In genomic region chr5:130080051-130080681, GRCm38 (mm10) we compare ENCODE assay signal across 8 mouse cellular contexts. TPM values are rescaled to one million over a fixed set of nuclear protein-coding genes. Genes with fewer than 3 reads are reported as not detected.
DNase-seq lines count a peak whose midpoint lies in the region; ATAC-seq and TF ChIP-seq lines count a peak whose summit lies in the region.

No protein-coding gene starts in this region.

- peak overlapping the region; percentile 86 for H3K4me2 ChIP-seq in heart, postnatal 0 days (ENCODE audit: low read depth, low read length)
- H3K4me2 ChIP-seq in forebrain, embryonic 11.5 days (ENCODE audit: low read depth, low read length, severe bottlenecking): peak overlapping the region; percentile 79
- peak overlapping the region; percentile 98 for H3K4me2 ChIP-seq in liver, embryonic 13.5 days

- peaks cover 7% of the 10 kb centered on the region; the same call in 1 of the 2 replicates for H3K27me3 ChIP-seq in heart, postnatal 0 days (ENCODE audit: control insufficient read depth, insufficient read depth, low read length)
- H3K27me3 ChIP-seq in forebrain, embryonic 11.5 days (ENCODE audit: control insufficient read depth, insufficient read depth, low read length): no peaks in the 10 kb centered on the region; the same call in 1 of the 2 replicates
- peaks cover 10% of the 10 kb centered on the region for H3K27me3 ChIP-seq in liver, embryonic 13.5 days

- no peak for TF ChIP-seq EP300 in heart, postnatal 0 days (IDR thresholded peaks at IDR 0.05; ENCODE audit: low read depth)

- H3K36me3 ChIP-seq in heart, postnatal 0 days (replicated peaks; ENCODE audit: control insufficient read depth, insufficient read depth, low read length): no peaks in the 10 kb centered on the region
- H3K36me3 ChIP-seq in forebrain, embryonic 11.5 days (ENCODE audit: control insufficient read depth, insufficient read depth, low read length): no peaks in the 10 kb centered on the region
- peaks cover 13% of the 10 kb centered on the region for H3K36me3 ChIP-seq in liver, embryonic 13.5 days

- H3K4me1 ChIP-seq in heart, postnatal 0 days (ENCODE audit: control insufficient read depth, insufficient read depth): peaks cover 6% of the 10 kb centered on the region; the same call in 1 of the 2 replicates
- H3K4me1 ChIP-seq in forebrain, embryonic 11.5 days (replicated peaks; ENCODE audit: control insufficient read depth, insufficient read depth, low read length): no peaks in the 10 kb centered on the region
- peaks cover 33% of the 10 kb centered on the region for H3K4me1 ChIP-seq in liver, embryonic 13.5 days (replicated peaks)

- no peaks in the 10 kb centered on the region for H3K9me3 ChIP-seq in heart, postnatal 0 days (replicated peaks; ENCODE audit: control insufficient read depth, low read length)
- no peaks in the 10 kb centered on the region; the same call in 1 of the 2 replicates for H3K9me3 ChIP-seq in forebrain, embryonic 11.5 days (ENCODE audit: control insufficient read depth, low read length)
- peaks cover 4% of the 10 kb centered on the region; the same call in 1 of the 2 replicates for H3K9me3 ChIP-seq in liver, embryonic 13.5 days (replicated peaks)

- H3K4me3 ChIP-seq in heart, postnatal 0 days (ENCODE audit: low read depth, low read length): peak overlapping the region; percentile 66
- peak overlapping the region; percentile 75 for H3K4me3 ChIP-seq in forebrain, embryonic 11.5 days (ENCODE audit: low read depth, low read length)
- H3K4me3 ChIP-seq in liver, embryonic 13.5 days (replicated peaks): peak overlapping the region; percentile 81

- no peak for ATAC-seq in heart, postnatal 0 days (ENCODE audit: insufficient read depth, low read depth)
- peak; percentile 2; the same call in 1 of the 2 replicates for ATAC-seq in forebrain, embryonic 11.5 days (replicated peaks; ENCODE audit: low FRiP score)
- ATAC-seq in liver, embryonic 13.5 days (ENCODE audit: low read depth): no peak

- no peak for DNase-seq in heart, postnatal 0 days (ENCODE audit: low spot score)
- DNase-seq in heart, adult 11 months: no peak
- DNase-seq in ES-CJ7 (ENCODE audit: low read depth, low spot score): peak; percentile 68
- peak; percentile 59 for DNase-seq in forebrain, embryonic 11.5 days (ENCODE audit: low spot score)
- no peak for DNase-seq in liver, embryonic 13.5 days
- DNase-seq in testis, postnatal 10 days (ENCODE audit: low spot score): peak; percentile 52
- DNase-seq in layer of hippocampus, adult 11-12 months (ENCODE audit: low spot score): no peak
- DNase-seq in Muller cell, postnatal 12 days (ENCODE audit: inconsistent ontology term): no peak

- peak; percentile 21; the same call in 1 of the 2 replicates for TF ChIP-seq CTCF in heart, postnatal 0 days (IDR thresholded peaks at IDR 0.05; ENCODE audit: low read depth)

- H3K9ac ChIP-seq in heart, postnatal 0 days (replicated peaks; ENCODE audit: low read depth, low read length): no peak overlapping the region
- peak overlapping the region; percentile 90 for H3K9ac ChIP-seq in forebrain, embryonic 11.5 days (ENCODE audit: low read length)
- peak overlapping the region; percentile 91 for H3K9ac ChIP-seq in liver, embryonic 13.5 days

- WGBS in heart, postnatal 0 days: 82% methylated on average over 16 of the region's 16 CpGs
- WGBS in forebrain, embryonic 11.5 days: 76% methylated on average over 16 of the region's 16 CpGs
- 77% methylated on average over 16 of the region's 16 CpGs for WGBS in liver, embryonic 13.5 days (ENCODE audit: insufficient replicate concordance)

- H3K27ac ChIP-seq in heart, postnatal 0 days (ENCODE audit: low read depth): no peak overlapping the region
- no peak overlapping the region for H3K27ac ChIP-seq in forebrain, embryonic 11.5 days (ENCODE audit: low read depth, low read length)
- peak overlapping the region; percentile 77 for H3K27ac ChIP-seq in liver, embryonic 13.5 days

RNA-seq across cellular contexts. Expression of gene Tpst1, which starts 7.0 kb away (rescaled TPM):
- 12.2 and 20.7 TPM in 2 replicates for total RNA-seq in heart, postnatal 0 days (2014; rRNA removed; ENCODE audit: low replicate concordance)
- polyA plus RNA-seq in heart, postnatal 0 days (2015; fragmentation: Nextera tagmentation; extraction: Ambion mirVana): 23.7 and 27.9 TPM in 2 replicates
- 60.8 and 62.7 TPM in 2 replicates for polyA plus RNA-seq in forebrain, embryonic 11.5 days (2014; fragmentation: Nextera tagmentation; extraction: Ambion mirVana)
- 27.2 and 33.5 TPM in 2 replicates for polyA plus RNA-seq in liver, embryonic 13.5 days (2015; fragmentation: Nextera tagmentation; extraction: Ambion mirVana)

RNA-seq across cellular contexts. Expression of gene Crcp, which starts 51.1 kb away (rescaled TPM):
- 2.6 and 9.7 TPM in 2 replicates for total RNA-seq in heart, postnatal 0 days (2014; rRNA removed; ENCODE audit: low replicate concordance)
- polyA plus RNA-seq in heart, postnatal 0 days (2015; fragmentation: Nextera tagmentation; extraction: Ambion mirVana): 20.8 and 23.1 TPM in 2 replicates
- polyA plus RNA-seq in forebrain, embryonic 11.5 days (2014; fragmentation: Nextera tagmentation; extraction: Ambion mirVana): 36.4 and 39.0 TPM in 2 replicates
- 31.6 and 34.4 TPM in 2 replicates for polyA plus RNA-seq in liver, embryonic 13.5 days (2015; fragmentation: Nextera tagmentation; extraction: Ambion mirVana)

RNA-seq across cellular contexts. Expression of gene Asl, which starts 51.1 kb away (rescaled TPM):
- 9.7 and 21.1 TPM in 2 replicates for total RNA-seq in heart, postnatal 0 days (2014; rRNA removed; ENCODE audit: low replicate concordance)
- polyA plus RNA-seq in heart, postnatal 0 days (2015; fragmentation: Nextera tagmentation; extraction: Ambion mirVana): 15.9 and 16.6 TPM in 2 replicates
- polyA plus RNA-seq in forebrain, embryonic 11.5 days (2014; fragmentation: Nextera tagmentation; extraction: Ambion mirVana): 27.0 and 33.4 TPM in 2 replicates
- polyA plus RNA-seq in liver, embryonic 13.5 days (2015; fragmentation: Nextera tagmentation; extraction: Ambion mirVana): 37.8 and 45.2 TPM in 2 replicates

Comparison
In these comparisons a context has a peak if more than half of its experiments do, and no peak if none do; other contexts are left out.
1. DNase-seq: peak in ES-CJ7 (single experiment), forebrain, embryonic 11.5 days (single experiment) and testis, postnatal 10 days (single experiment); none in heart, postnatal 0 days (single experiment), heart, adult 11 months (single experiment), liver, embryonic 13.5 days (single experiment), layer of hippocampus, adult 11-12 months (single experiment) and Muller cell, postnatal 12 days (single experiment).
2. Peak in every context shown above with its lines, with median percentiles within 50 percentile points of each other: H3K4me2 ChIP-seq and H3K4me3 ChIP-seq.